Mouse (Mus musculus): ENCODE measurements around the gene Ptprt. TPM values are rescaled to one million over a fixed set of nuclear protein-coding genes. Genes with fewer than 3 reads are reported as not detected.

Ptprt gene
- polyA plus RNA-seq, 1 experiment from 2014 or later = 0.61 TPM

- no peak overlapping the region for H3K4me2 ChIP-seq (ENCODE audit: low read length)
- no peak overlapping the region for H3K9ac ChIP-seq (ENCODE audit: low read length)
- no peaks in the 10 kb centered on the region for H3K27me3 ChIP-seq (ENCODE audit: control insufficient read depth, insufficient read depth, low read length)
- no peak for ATAC-seq (ENCODE audit: insufficient number of reproducible peaks, insufficient read depth, low FRiP score, low read depth)
- H3K4me1 ChIP-seq (ENCODE audit: control insufficient read depth in 2 of 2, insufficient read depth in 2 of 2, low read length in 2 of 2) = no peaks in the 10 kb centered on the region
- no peak overlapping the region for H3K4me3 ChIP-seq (ENCODE audit: control insufficient read depth in 1 of 2, insufficient read depth in 1 of 2, low read depth in 1 of 2, low read length in 2 of 2)
- 77% methylated on average over 5 of the region's 5 CpGs for WGBS
- no peaks in the 10 kb centered on the region for H3K9me3 ChIP-seq (ENCODE audit: control insufficient read depth, low read length)
- H3K36me3 ChIP-seq (ENCODE audit: control insufficient read depth, insufficient read depth, low read length) = no peaks in the 10 kb centered on the region
- H3K27ac ChIP-seq (replicated peaks in 1 of 2; ENCODE audit: control insufficient read depth in 1 of 2, insufficient read depth in 1 of 2, low read depth in 2 of 2, low read length in 2 of 2) = no peak overlapping the region
Measured at GRCm38 (mm10) chr2:162413073-162413812, 247.7 kb downstream of the Ptprt start.

GRCm38 (mm10) chr2:162411014-162411413 lies 249.9 kb downstream of the Ptprt start:
- Histone ChIP-seq H3K4me3 (ENCODE audit: control insufficient read depth in 1 of 2, insufficient read depth in 1 of 2, low read depth in 1 of 2, low read length in 2 of 2) (no peak overlapping the region), H3K4me1 (ENCODE audit: control insufficient read depth in 2 of 2, insufficient read depth in 2 of 2, low read length in 2 of 2) (no peaks in the 10 kb centered on the region), H3K4me2 (ENCODE audit: low read length) (no peak overlapping the region), H3K36me3 (ENCODE audit: control insufficient read depth, insufficient read depth, low read length) (no peaks in the 10 kb centered on the region), H3K27ac (replicated peaks in 1 of 2; ENCODE audit: control insufficient read depth in 1 of 2, insufficient read depth in 1 of 2, low read depth in 2 of 2, low read length in 2 of 2) (no peak overlapping the region), H3K27me3 (ENCODE audit: control insufficient read depth, insufficient read depth, low read length) (no peaks in the 10 kb centered on the region), H3K9ac (ENCODE audit: low read length) (no peak overlapping the region), H3K9me3 (ENCODE audit: control insufficient read depth, low read length) (no peaks in the 10 kb centered on the region)
- WGBS = 66% methylated on average over 4 of the region's 4 CpGs
- ATAC-seq (ENCODE audit: insufficient number of reproducible peaks, insufficient read depth, low FRiP score, low read depth) = no peak

GRCm38 (mm10) chr2:162409245-162409644 lies 251.7 kb downstream of the Ptprt start:
- H3K9me3 ChIP-seq (ENCODE audit: control insufficient read depth, low read length) = no peaks in the 10 kb centered on the region
- ATAC-seq (ENCODE audit: insufficient number of reproducible peaks, insufficient read depth, low FRiP score, low read depth) = no peak
- no peak overlapping the region for H3K9ac ChIP-seq (ENCODE audit: low read length)
- H3K36me3 ChIP-seq (ENCODE audit: control insufficient read depth, insufficient read depth, low read length) = no peaks in the 10 kb centered on the region
- H3K27ac ChIP-seq (replicated peaks in 1 of 2; ENCODE audit: control insufficient read depth in 1 of 2, insufficient read depth in 1 of 2, low read depth in 2 of 2, low read length in 2 of 2) = no peak overlapping the region
- WGBS = 58% methylated on average over 8 of the region's 8 CpGs
- H3K4me1 ChIP-seq (ENCODE audit: control insufficient read depth in 2 of 2, insufficient read depth in 2 of 2, low read length in 2 of 2) = no peaks in the 10 kb centered on the region
- H3K4me2 ChIP-seq (ENCODE audit: low read length) = no peak overlapping the region
- H3K27me3 ChIP-seq (ENCODE audit: control insufficient read depth, insufficient read depth, low read length) = no peaks in the 10 kb centered on the region
- no peak overlapping the region for H3K4me3 ChIP-seq (ENCODE audit: control insufficient read depth in 1 of 2, insufficient read depth in 1 of 2, low read depth in 1 of 2, low read length in 2 of 2)

GRCm38 (mm10) chr2:162401316-162402100 lies 259.4 kb downstream of the Ptprt start:
- WGBS = 59% methylated on average over 6 of the region's 6 CpGs
- ATAC-seq (ENCODE audit: insufficient number of reproducible peaks, insufficient read depth, low FRiP score, low read depth) = no peak
- no peak overlapping the region for H3K27ac ChIP-seq (replicated peaks in 1 of 2; ENCODE audit: control insufficient read depth in 1 of 2, insufficient read depth in 1 of 2, low read depth in 2 of 2, low read length in 2 of 2)
- no peaks in the 10 kb centered on the region for H3K9me3 ChIP-seq (ENCODE audit: control insufficient read depth, low read length)
- no peak overlapping the region for H3K4me3 ChIP-seq (ENCODE audit: control insufficient read depth in 1 of 2, insufficient read depth in 1 of 2, low read depth in 1 of 2, low read length in 2 of 2)
- H3K9ac ChIP-seq (ENCODE audit: low read length) = no peak overlapping the region
- H3K36me3 ChIP-seq (ENCODE audit: control insufficient read depth, insufficient read depth, low read length) = no peaks in the 10 kb centered on the region
- no peaks in the 10 kb centered on the region for H3K4me1 ChIP-seq (ENCODE audit: control insufficient read depth in 2 of 2, insufficient read depth in 2 of 2, low read length in 2 of 2)
- H3K27me3 ChIP-seq (ENCODE audit: control insufficient read depth, insufficient read depth, low read length) = no peaks in the 10 kb centered on the region
- H3K4me2 ChIP-seq (ENCODE audit: low read length) = no peak overlapping the region

GRCm38 (mm10) chr2:162394601-162395000 lies 266.3 kb downstream of the Ptprt start:
- Histone ChIP-seq H3K36me3 (ENCODE audit: control insufficient read depth, insufficient read depth, low read length) (no peaks in the 10 kb centered on the region), H3K9ac (ENCODE audit: low read length) (no peak overlapping the region), H3K27ac (replicated peaks in 1 of 2; ENCODE audit: control insufficient read depth in 1 of 2, insufficient read depth in 1 of 2, low read depth in 2 of 2, low read length in 2 of 2) (no peak overlapping the region), H3K9me3 (ENCODE audit: control insufficient read depth, low read length) (no peaks in the 10 kb centered on the region), H3K27me3 (ENCODE audit: control insufficient read depth, insufficient read depth, low read length) (no peaks in the 10 kb centered on the region), H3K4me3 (ENCODE audit: control insufficient read depth in 1 of 2, insufficient read depth in 1 of 2, low read depth in 1 of 2, low read length in 2 of 2) (no peak overlapping the region), H3K4me2 (ENCODE audit: low read length) (no peak overlapping the region), H3K4me1 (ENCODE audit: control insufficient read depth in 2 of 2, insufficient read depth in 2 of 2, low read length in 2 of 2) (no peaks in the 10 kb centered on the region)
- ATAC-seq (ENCODE audit: insufficient number of reproducible peaks, insufficient read depth, low FRiP score, low read depth) = no peak
- 49% methylated on average over 6 of the region's 6 CpGs for WGBS

- ATAC-seq (ENCODE audit: insufficient number of reproducible peaks, insufficient read depth, low FRiP score, low read depth) = no peak
Measured at GRCm38 (mm10) chr2:162391834-162392233, 269.1 kb downstream of the Ptprt start.

GRCm38 (mm10) chr2:162377309-162377708 lies 283.6 kb downstream of the Ptprt start:
- WGBS = 83% methylated on average over 7 of the region's 7 CpGs
- Histone ChIP-seq H3K4me1 (ENCODE audit: control insufficient read depth in 2 of 2, insufficient read depth in 2 of 2, low read length in 2 of 2) (no peaks in the 10 kb centered on the region), H3K4me3 (ENCODE audit: control insufficient read depth in 1 of 2, insufficient read depth in 1 of 2, low read depth in 1 of 2, low read length in 2 of 2) (no peak overlapping the region), H3K27me3 (ENCODE audit: control insufficient read depth, insufficient read depth, low read length) (no peaks in the 10 kb centered on the region), H3K27ac (replicated peaks in 1 of 2; ENCODE audit: control insufficient read depth in 1 of 2, insufficient read depth in 1 of 2, low read depth in 2 of 2, low read length in 2 of 2) (no peak overlapping the region), H3K9ac (ENCODE audit: low read length) (no peak overlapping the region), H3K9me3 (ENCODE audit: control insufficient read depth, low read length) (no peaks in the 10 kb centered on the region), H3K36me3 (ENCODE audit: control insufficient read depth, insufficient read depth, low read length) (no peaks in the 10 kb centered on the region), H3K4me2 (ENCODE audit: low read length) (no peak overlapping the region)
- no peak for ATAC-seq (ENCODE audit: insufficient number of reproducible peaks, insufficient read depth, low FRiP score, low read depth)

More at GRCm38 (mm10) chr2:162391834-162392233, 269.1 kb downstream of the Ptprt start:
- Histone ChIP-seq H3K4me2 (ENCODE audit: low read length) (no peak overlapping the region), H3K4me3 (ENCODE audit: control insufficient read depth in 1 of 2, insufficient read depth in 1 of 2, low read depth in 1 of 2, low read length in 2 of 2) (no peak overlapping the region), H3K27me3 (ENCODE audit: control insufficient read depth, insufficient read depth, low read length) (no peaks in the 10 kb centered on the region), H3K9me3 (ENCODE audit: control insufficient read depth, low read length) (no peaks in the 10 kb centered on the region), H3K4me1 (ENCODE audit: control insufficient read depth in 2 of 2, insufficient read depth in 2 of 2, low read length in 2 of 2) (no peaks in the 10 kb centered on the region), H3K27ac (replicated peaks in 1 of 2; ENCODE audit: control insufficient read depth in 1 of 2, insufficient read depth in 1 of 2, low read depth in 2 of 2, low read length in 2 of 2) (no peak overlapping the region), H3K36me3 (ENCODE audit: control insufficient read depth, insufficient read depth, low read length) (no peaks in the 10 kb centered on the region), H3K9ac (ENCODE audit: low read length) (no peak overlapping the region)
- WGBS = 78% methylated on average over 4 of the region's 4 CpGs

Data from heart, embryonic 14.5 days (tissue).